Comparison of ENCODE assay signal across 15 mouse cellular contexts in genomic region chr7:56315630-56316529, GRCm38 (mm10).
DNase-seq lines count a peak whose midpoint lies in the region; ATAC-seq lines count a peak whose summit lies in the region.
"Had no signal": no experiment of that assay in that cellular context is flagged by ENCODE, and none has a peak within 500 bp of the region (broad histone marks: within the 10 kb centered on the region; RNA-seq: fewer than 3 reads in every experiment).

No protein-coding gene starts in this region.

- no peaks in the 10 kb centered on the region for H3K9me3 ChIP-seq in hindbrain, embryonic 15.5 days
- H3K9me3 ChIP-seq in hindbrain, embryonic 12.5 days (replicated peaks): no peaks in the 10 kb centered on the region
- no peaks in the 10 kb centered on the region for H3K9me3 ChIP-seq in forebrain, embryonic 13.5 days (replicated peaks)
- no peaks in the 10 kb centered on the region for H3K9me3 ChIP-seq in midbrain, embryonic 15.5 days
- H3K9me3 ChIP-seq: heart, embryonic 12.5 days; intestine, embryonic 15.5 days; kidney, embryonic 15.5 days; liver, embryonic 12.5 days had no signal

- WGBS in hindbrain, embryonic 15.5 days: 46% methylated on average over 7 of the region's 7 CpGs
- WGBS in hindbrain, embryonic 12.5 days: 66% methylated on average over 7 of the region's 7 CpGs
- WGBS in forebrain, embryonic 13.5 days: 39% methylated on average over 7 of the region's 7 CpGs
- WGBS in midbrain, embryonic 15.5 days: 47% methylated on average over 7 of the region's 7 CpGs

- no peaks in the 10 kb centered on the region for H3K36me3 ChIP-seq in hindbrain, embryonic 15.5 days
- H3K36me3 ChIP-seq in hindbrain, embryonic 12.5 days: no peaks in the 10 kb centered on the region
- no peaks in the 10 kb centered on the region for H3K36me3 ChIP-seq in forebrain, embryonic 13.5 days (ENCODE audit: poor library complexity, severe bottlenecking)
- H3K36me3 ChIP-seq in midbrain, embryonic 15.5 days (replicated peaks): no peaks in the 10 kb centered on the region
- H3K36me3 ChIP-seq: heart, embryonic 12.5 days; intestine, embryonic 15.5 days; kidney, embryonic 15.5 days; liver, embryonic 12.5 days had no signal

- H3K4me3 ChIP-seq in hindbrain, embryonic 15.5 days: no peak overlapping the region
- no peak overlapping the region for H3K4me3 ChIP-seq in hindbrain, embryonic 12.5 days
- H3K4me3 ChIP-seq in forebrain, embryonic 13.5 days: no peak overlapping the region
- no peak overlapping the region for H3K4me3 ChIP-seq in midbrain, embryonic 15.5 days
- H3K4me3 ChIP-seq: heart, embryonic 12.5 days; intestine, embryonic 15.5 days; kidney, embryonic 15.5 days; liver, embryonic 12.5 days had no signal

- ATAC-seq in hindbrain, embryonic 15.5 days (ENCODE audit: low FRiP score, low read depth): peak; percentile 61
- ATAC-seq in hindbrain, embryonic 12.5 days (ENCODE audit: low FRiP score): no peak
- peak; percentile 81 for ATAC-seq in forebrain, embryonic 13.5 days
- ATAC-seq in midbrain, embryonic 15.5 days (replicated peaks): peak; percentile 66
- no peak for ATAC-seq in cerebellum, adult (ENCODE audit: insufficient number of reproducible peaks, low FRiP score, low TSS enrichment)
- ATAC-seq: intestine, embryonic 15.5 days; liver, embryonic 12.5 days had no signal

- H3K27ac ChIP-seq in hindbrain, embryonic 15.5 days (replicated peaks): no peak overlapping the region
- H3K27ac ChIP-seq in hindbrain, embryonic 12.5 days: no peak overlapping the region
- no peak overlapping the region for H3K27ac ChIP-seq in forebrain, embryonic 13.5 days
- H3K27ac ChIP-seq in midbrain, embryonic 15.5 days: no peak overlapping the region
- H3K27ac ChIP-seq: intestine, embryonic 15.5 days; kidney, embryonic 15.5 days; liver, embryonic 12.5 days had no signal

- no peaks in the 10 kb centered on the region for H3K27me3 ChIP-seq in hindbrain, embryonic 15.5 days
- no peaks in the 10 kb centered on the region for H3K27me3 ChIP-seq in hindbrain, embryonic 12.5 days
- H3K27me3 ChIP-seq in forebrain, embryonic 13.5 days: no peaks in the 10 kb centered on the region
- H3K27me3 ChIP-seq in midbrain, embryonic 15.5 days (replicated peaks): no peaks in the 10 kb centered on the region
- H3K27me3 ChIP-seq: heart, embryonic 12.5 days; intestine, embryonic 15.5 days; kidney, embryonic 15.5 days; liver, embryonic 12.5 days had no signal

- H3K4me2 ChIP-seq in hindbrain, embryonic 15.5 days: no peak overlapping the region
- no peak overlapping the region for H3K4me2 ChIP-seq in hindbrain, embryonic 12.5 days (replicated peaks)
- no peak overlapping the region for H3K4me2 ChIP-seq in forebrain, embryonic 13.5 days
- H3K4me2 ChIP-seq in midbrain, embryonic 15.5 days: no peak overlapping the region
- H3K4me2 ChIP-seq: heart, embryonic 12.5 days; intestine, embryonic 15.5 days; kidney, embryonic 15.5 days; liver, embryonic 12.5 days; lung, embryonic 14.5 days had no signal

- no peak overlapping the region for H3K9ac ChIP-seq in hindbrain, embryonic 15.5 days
- no peak overlapping the region for H3K9ac ChIP-seq in hindbrain, embryonic 12.5 days
- H3K9ac ChIP-seq in forebrain, embryonic 13.5 days: no peak overlapping the region
- H3K9ac ChIP-seq in midbrain, embryonic 15.5 days: no peak overlapping the region
- H3K9ac ChIP-seq: heart, embryonic 12.5 days; intestine, embryonic 15.5 days; kidney, embryonic 15.5 days; liver, embryonic 12.5 days; lung, embryonic 14.5 days had no signal

- H3K4me1 ChIP-seq in hindbrain, embryonic 15.5 days (replicated peaks): no peaks in the 10 kb centered on the region
- H3K4me1 ChIP-seq in hindbrain, embryonic 12.5 days: no peaks in the 10 kb centered on the region
- 0 out of 2 replicates have a peak, but pooled peaks cover 6% of the 10 kb centered on the region for H3K4me1 ChIP-seq in forebrain, embryonic 13.5 days
- no peaks in the 10 kb centered on the region for H3K4me1 ChIP-seq in midbrain, embryonic 15.5 days
- H3K4me1 ChIP-seq: heart, embryonic 12.5 days; intestine, embryonic 15.5 days; kidney, embryonic 15.5 days; liver, embryonic 12.5 days had no signal

- DNase-seq in brain, adult 2 months (ENCODE audit: low read depth, low spot score): peak; percentile 45
- DNase-seq in layer of hippocampus, adult 8-10 months (ENCODE audit: low spot score in 2 of 2): no peak
- no peak for DNase-seq in layer of hippocampus, postnatal 36 days
- DNase-seq: cerebellum, postnatal 25 days; lung, embryonic 14.5 days; thymus, postnatal 25 days had no signal

Comparison
In these comparisons a context has a peak if more than half of its experiments do, and no peak if none do; other contexts are left out.
1. ATAC-seq: peak in hindbrain, embryonic 15.5 days (single experiment), forebrain, embryonic 13.5 days (single experiment) and midbrain, embryonic 15.5 days (single experiment); none in hindbrain, embryonic 12.5 days (single experiment) and cerebellum, adult (single experiment).